Mouse (Mus musculus) heart, embryonic 12.5 days (tissue): ENCODE results near the gene Ltbp2. TPM values are rescaled to one million over a fixed set of nuclear protein-coding genes. Genes with fewer than 3 reads are reported as not detected.

Experiments used
- ATAC-seq: fragments of 200-750 bp; cut with Nextera tagmentation; 2 replicates; pipeline ENCODE4 v1.8.0; 2017; ENCODE audit warnings: moderate TSS enrichment, moderate library complexity; ENCODE audit not compliant: insufficient number of reproducible peaks, low FRiP score
- H3K27ac ChIP-seq: fragments of 300-500 bp; sonication (generic); 2 replicates; pipeline ENCODE4 v1.5.1; 2016; ENCODE audit warnings: mild to moderate bottlenecking, moderate library complexity; ENCODE audit not compliant: poor library complexity, severe bottlenecking
- H3K27me3 ChIP-seq: fragments of 300-500 bp; sonication (generic); replicated peaks from 2 replicates; pipeline ENCODE4 v1.6.1; 2016; ENCODE audit warnings: mild to moderate bottlenecking, moderate library complexity
- H3K36me3 ChIP-seq: fragments of 300-500 bp; sonication (generic); 2 replicates; pipeline ENCODE4 v1.6.1; 2016; ENCODE audit warnings: mild to moderate bottlenecking, moderate library complexity
- H3K4me1 ChIP-seq: fragments of 300-500 bp; sonication (generic); replicated peaks from 2 replicates; pipeline ENCODE4 v1.6.1; 2016; ENCODE audit warnings: mild to moderate bottlenecking
- H3K4me2 ChIP-seq: fragments of 300-500 bp; sonication (generic); 2 replicates; pipeline ENCODE4 v1.6.1; 2016; ENCODE audit warnings: mild to moderate bottlenecking, moderate library complexity
- H3K4me3 ChIP-seq: fragments of 300-500 bp; sonication (generic); 2 replicates; pipeline ENCODE4 v1.5.1; 2016; ENCODE audit warnings: mild to moderate bottlenecking
- H3K9ac ChIP-seq: fragments of 300-500 bp; sonication (generic); 2 replicates; pipeline ENCODE4 v1.6.1; 2016; ENCODE audit warnings: mild to moderate bottlenecking, moderate library complexity
- H3K9me3 ChIP-seq: fragments of 300-500 bp; sonication (generic); replicated peaks from 2 replicates; pipeline ENCODE4 v1.6.1; 2016; ENCODE audit warnings: mild to moderate bottlenecking, moderate library complexity
- WGBS: fragments of 180-500 bp; shearing (Covaris S2); methylation state at CpG from one replicate; pipeline ENCODE4 v1.1.7; 2016; 5-methylcytosine and 5-hydroxymethylcytosine counted together
- polyA plus RNA-seq: library from polyadenylated mRNA; unstranded; fragments of >200 nt; fragmentation: Nextera tagmentation; extraction: Ambion mirVana; gene quantifications from 2 replicates; pipeline ENCODE4 v1.2.1, GENCODE M21; 2016

The Ltbp2 gene
- polyA plus RNA-seq, 1 experiment from 2014 or later = 0.68 TPM

DNA sequence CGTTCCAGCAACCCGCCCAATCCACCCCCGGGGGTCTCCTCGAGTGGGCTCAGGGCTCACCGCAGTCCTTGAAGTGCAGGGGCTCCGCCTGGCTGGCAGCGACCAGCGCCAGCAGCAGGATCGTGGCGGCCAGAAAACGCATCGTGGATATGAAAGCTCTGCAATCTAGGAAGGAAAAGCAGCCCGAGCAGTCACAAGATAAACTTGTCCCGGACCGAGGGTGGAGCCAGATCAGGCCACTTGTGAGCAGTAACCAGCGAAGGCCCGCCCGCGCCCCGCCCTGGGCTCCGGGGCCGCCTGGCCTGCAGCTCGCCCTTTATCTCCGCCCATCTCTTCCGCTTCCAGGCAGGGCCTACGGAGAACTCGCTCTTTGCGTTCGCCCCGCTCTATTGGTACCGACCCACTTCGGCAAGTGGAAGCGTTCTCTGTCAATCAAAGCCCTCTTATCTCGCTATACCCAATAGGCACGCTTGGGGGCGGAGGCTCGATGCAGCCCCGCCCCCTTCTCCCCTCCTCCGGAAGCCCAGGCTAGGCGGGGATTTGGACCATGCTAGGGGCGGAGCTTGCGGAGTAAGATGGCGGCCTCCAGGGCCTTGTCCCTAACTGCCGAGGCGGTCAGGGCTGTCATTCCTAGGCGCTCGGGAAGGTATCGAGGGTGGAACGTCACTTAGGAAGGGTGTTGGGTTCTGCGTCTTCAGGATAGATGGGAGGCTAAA is 103.4 kb downstream of the Ltbp2 start, which contains the start of the genes Npc2 and Isca2:
Npc2 (minus strand) TSS at position 427 of the 716 bp plus-strand sequence.
Isca2 (plus strand) TSS at position 526 of the 716 bp plus-strand sequence.
- Histone ChIP-seq H3K27me3 (no peaks in the 10 kb centered on the region), H3K27ac (peak within 1 kb of the TSS; percentile 95), H3K9me3 (no peaks in the 10 kb centered on the region), H3K4me1 (peaks cover 16% of the 10 kb centered on the region), H3K9ac (peak within 1 kb of the TSS; percentile 86), H3K4me2 (peak within 1 kb of the TSS; percentile 69), H3K4me3 (peak within 1 kb of the TSS; percentile 83), H3K36me3 (0 out of 2 replicates have a peak, but pooled peaks cover 15% of the 10 kb centered on the region)
- 0% methylated on average over 50 of the region's 50 CpGs for WGBS
- ATAC-seq = peak; percentile 99

DNA sequence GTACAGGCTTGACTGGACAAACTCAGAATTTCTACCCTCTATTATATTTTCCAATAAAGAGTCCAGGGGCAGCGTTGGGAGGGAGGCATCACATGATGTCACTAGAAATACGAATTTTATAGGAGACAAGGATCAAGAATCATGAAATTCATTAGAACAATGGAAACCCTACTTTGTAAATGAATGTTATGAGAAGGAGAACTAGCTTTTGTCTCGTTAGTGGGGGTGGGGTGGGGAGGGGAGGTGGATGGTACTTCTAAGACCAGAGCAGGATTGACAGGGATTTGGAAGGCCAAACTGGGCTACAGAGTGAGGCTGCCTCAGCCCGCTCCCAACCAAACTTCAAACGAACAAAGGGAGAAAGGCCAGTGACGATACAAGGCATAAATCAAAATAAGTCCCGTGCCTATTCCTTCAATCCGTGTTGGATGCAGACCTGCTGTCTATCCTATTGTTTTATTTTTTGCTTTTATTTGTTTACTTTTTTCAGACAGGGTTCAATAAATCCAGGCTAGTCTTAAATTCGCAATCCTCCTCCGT is 104.3 kb downstream of the Ltbp2 start:
- peak overlapping the region; percentile 69 for H3K4me2 ChIP-seq
- WGBS = 6% methylated on average over 10 of the region's 10 CpGs
- H3K27ac ChIP-seq = peak overlapping the region; percentile 95
- no peak for ATAC-seq
- H3K4me1 ChIP-seq = peaks cover 16% of the 10 kb centered on the region
- H3K9me3 ChIP-seq = no peaks in the 10 kb centered on the region
- H3K9ac ChIP-seq = peak overlapping the region; percentile 81
- 0 out of 2 replicates have a peak, but pooled peaks cover 15% of the 10 kb centered on the region for H3K36me3 ChIP-seq
- H3K27me3 ChIP-seq = no peaks in the 10 kb centered on the region
- H3K4me3 ChIP-seq = peak overlapping the region; percentile 83

- Histone ChIP-seq H3K4me3 (no peak overlapping the region), H3K27ac (no peak overlapping the region), H3K9me3 (no peaks in the 10 kb centered on the region), H3K4me2 (no peak overlapping the region), H3K36me3 (peaks cover 16% of the 10 kb centered on the region), H3K9ac (no peak overlapping the region), H3K27me3 (no peaks in the 10 kb centered on the region), H3K4me1 (peaks cover 26% of the 10 kb centered on the region)
- no peak for ATAC-seq
- 87% methylated on average over 7 of the region's 7 CpGs for WGBS
Measured at GRCm38 (mm10) chr12:84769624-84770023, 106.7 kb downstream of the Ltbp2 start.

DNA sequence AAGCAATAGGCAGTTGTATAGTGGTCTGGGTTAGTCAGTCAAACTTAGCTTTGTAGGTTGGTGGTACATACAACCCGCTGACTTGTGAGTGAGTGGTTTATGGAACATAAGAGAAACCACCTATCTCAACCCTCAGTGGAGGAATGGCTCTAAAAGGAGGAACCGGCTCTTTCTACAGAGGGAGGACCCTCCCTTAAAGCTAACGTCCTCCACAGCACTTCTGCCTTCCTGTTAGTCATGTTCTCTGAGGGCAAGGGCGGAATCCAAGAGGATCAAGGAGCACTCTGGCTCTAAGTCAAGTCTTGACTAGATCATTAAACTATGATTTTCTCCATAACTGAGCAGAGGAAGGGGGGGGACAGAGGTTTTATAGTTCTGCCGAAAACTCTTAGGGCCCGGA is 108.8 kb downstream of the Ltbp2 start:
- no peak for ATAC-seq
- Histone ChIP-seq H3K4me1 (peaks cover 20% of the 10 kb centered on the region), H3K4me2 (no peak overlapping the region), H3K9ac (no peak overlapping the region), H3K36me3 (peaks cover 37% of the 10 kb centered on the region), H3K9me3 (no peaks in the 10 kb centered on the region), H3K27me3 (no peaks in the 10 kb centered on the region), H3K27ac (no peak overlapping the region), H3K4me3 (no peak overlapping the region)
- WGBS = 85% methylated on average over 6 of the region's 6 CpGs

- Histone ChIP-seq H3K27ac (no peak overlapping the region), H3K9me3 (no peaks in the 10 kb centered on the region), H3K4me1 (peaks cover 19% of the 10 kb centered on the region), H3K4me2 (no peak overlapping the region), H3K36me3 (peaks cover 38% of the 10 kb centered on the region), H3K4me3 (no peak overlapping the region), H3K9ac (no peak overlapping the region), H3K27me3 (no peaks in the 10 kb centered on the region)
- peak; percentile 56 for ATAC-seq
- 51% methylated on average over 5 of the region's 5 CpGs for WGBS
Measured at GRCm38 (mm10) chr12:84766113-84766735, 110.1 kb downstream of the Ltbp2 start.

GRCm38 (mm10) chr12:84765506-84765905 is 110.8 kb downstream of the Ltbp2 start:
- Histone ChIP-seq H3K9ac (no peak overlapping the region), H3K4me1 (peaks cover 18% of the 10 kb centered on the region), H3K4me2 (no peak overlapping the region), H3K27ac (no peak overlapping the region), H3K36me3 (peaks cover 40% of the 10 kb centered on the region), H3K4me3 (no peak overlapping the region), H3K9me3 (no peaks in the 10 kb centered on the region), H3K27me3 (no peaks in the 10 kb centered on the region)
- ATAC-seq = no peak
- 86% methylated on average over 15 of the region's 15 CpGs for WGBS

GRCm38 (mm10) chr12:84764756-84765155 is 111.6 kb downstream of the Ltbp2 start:
- peaks cover 46% of the 10 kb centered on the region for H3K36me3 ChIP-seq

DNA sequence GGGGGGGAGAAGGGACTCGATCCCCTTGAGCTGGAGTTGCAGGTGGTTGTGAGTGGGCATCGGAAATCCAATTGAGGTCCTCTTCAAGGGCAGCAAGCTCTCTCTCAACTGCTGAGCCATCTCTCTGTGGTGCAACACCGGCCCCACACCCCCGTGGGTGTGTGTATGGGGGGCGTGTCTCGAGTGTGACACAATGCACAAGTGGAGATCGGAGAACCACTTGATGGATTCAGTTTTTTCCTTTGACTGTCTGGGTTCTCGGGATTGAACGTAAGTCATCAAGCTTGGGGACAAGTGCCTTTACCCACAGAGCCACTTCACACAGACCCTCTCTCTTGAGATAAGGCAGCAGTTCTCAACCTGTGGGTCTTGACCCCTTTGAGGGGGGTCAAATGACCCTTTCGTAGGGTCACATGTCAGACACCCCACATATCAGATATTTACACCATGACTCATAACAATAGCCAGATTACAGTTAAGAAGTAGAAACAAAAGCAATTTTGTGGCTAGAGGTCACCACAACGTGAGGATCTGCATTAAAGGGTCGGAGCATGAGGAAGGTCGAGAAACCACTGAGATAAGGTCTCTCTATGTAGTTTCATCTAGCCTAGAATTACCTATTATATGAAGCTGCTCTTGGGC is 112.6 kb downstream of the Ltbp2 start:
- Histone ChIP-seq H3K4me3 (no peak overlapping the region), H3K36me3 (peaks cover 48% of the 10 kb centered on the region), H3K4me2 (no peak overlapping the region), H3K27me3 (no peaks in the 10 kb centered on the region), H3K4me1 (peaks cover 18% of the 10 kb centered on the region), H3K9me3 (no peaks in the 10 kb centered on the region), H3K9ac (no peak overlapping the region), H3K27ac (no peak overlapping the region)
- ATAC-seq = no peak
- WGBS = 60% methylated on average over 13 of the region's 13 CpGs

More at GRCm38 (mm10) chr12:84764756-84765155, 111.6 kb downstream of the Ltbp2 start:
- no peak overlapping the region for H3K27ac ChIP-seq
- no peaks in the 10 kb centered on the region for H3K27me3 ChIP-seq
- no peak overlapping the region for H3K4me3 ChIP-seq
- ATAC-seq = no peak
- no peak overlapping the region for H3K4me2 ChIP-seq
- no peaks in the 10 kb centered on the region for H3K9me3 ChIP-seq
- H3K9ac ChIP-seq = no peak overlapping the region
- 68% methylated on average over 7 of the region's 7 CpGs for WGBS
- H3K4me1 ChIP-seq = peaks cover 18% of the 10 kb centered on the region

DNA sequence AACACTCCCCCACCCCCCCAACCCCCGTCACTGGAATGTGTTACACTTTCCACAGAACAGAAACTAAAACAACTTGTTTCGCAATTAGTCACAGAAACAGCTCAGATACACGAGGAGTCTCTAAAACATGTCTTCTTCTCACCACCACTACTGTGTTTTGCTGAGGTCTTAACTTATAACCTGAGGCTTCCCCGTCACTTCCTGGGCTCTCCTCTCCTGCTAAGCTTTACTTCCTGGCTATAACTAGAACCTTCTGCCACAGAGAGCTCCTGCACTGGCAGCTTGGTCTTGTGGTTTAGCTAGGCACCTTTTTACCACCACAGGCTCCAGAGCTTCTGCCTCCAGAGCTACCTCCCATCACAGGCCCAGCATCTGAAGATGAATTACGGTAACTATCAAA is 113.8 kb downstream of the Ltbp2 start:
- no peak overlapping the region for H3K4me3 ChIP-seq

DNA sequence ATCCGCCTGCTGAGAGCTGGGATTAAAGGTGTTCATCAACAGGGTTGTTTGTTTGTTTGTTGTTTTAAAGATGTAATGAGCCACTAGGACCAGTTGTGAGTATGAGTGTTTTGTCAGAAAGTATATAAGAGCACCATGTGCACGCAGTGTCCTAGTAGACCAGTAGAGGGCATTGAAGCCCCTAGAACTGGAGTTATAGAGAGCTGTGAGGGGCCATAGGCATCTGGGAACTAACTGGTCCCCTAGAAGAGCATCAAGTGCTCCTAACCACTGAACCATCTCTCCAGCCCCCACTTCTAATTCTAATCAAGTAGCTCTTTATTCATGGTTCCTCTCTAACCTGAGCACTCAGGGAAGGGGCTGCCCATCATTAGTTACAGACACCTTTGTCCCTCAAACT is 117.3 kb downstream of the Ltbp2 start:
- peaks cover 7% of the 10 kb centered on the region for H3K4me1 ChIP-seq
- no peak overlapping the region for H3K9ac ChIP-seq
- WGBS = 71% methylated on average over 2 of the region's 2 CpGs
- no peaks in the 10 kb centered on the region for H3K9me3 ChIP-seq
- no peaks in the 10 kb centered on the region for H3K27me3 ChIP-seq
- ATAC-seq = no peak
- H3K4me3 ChIP-seq = no peak overlapping the region
- H3K4me2 ChIP-seq = no peak overlapping the region
- H3K36me3 ChIP-seq = peaks cover 61% of the 10 kb centered on the region
- H3K27ac ChIP-seq = no peak overlapping the region

More for the DNA sequence above, 113.8 kb downstream of the Ltbp2 start:
- Histone ChIP-seq H3K27ac (no peak overlapping the region), H3K4me1 (peaks cover 18% of the 10 kb centered on the region), H3K9ac (no peak overlapping the region), H3K9me3 (no peaks in the 10 kb centered on the region), H3K36me3 (peaks cover 58% of the 10 kb centered on the region), H3K4me2 (no peak overlapping the region), H3K27me3 (no peaks in the 10 kb centered on the region)
- no peak for ATAC-seq
- 84% methylated on average over 5 of the region's 5 CpGs for WGBS

DNA sequence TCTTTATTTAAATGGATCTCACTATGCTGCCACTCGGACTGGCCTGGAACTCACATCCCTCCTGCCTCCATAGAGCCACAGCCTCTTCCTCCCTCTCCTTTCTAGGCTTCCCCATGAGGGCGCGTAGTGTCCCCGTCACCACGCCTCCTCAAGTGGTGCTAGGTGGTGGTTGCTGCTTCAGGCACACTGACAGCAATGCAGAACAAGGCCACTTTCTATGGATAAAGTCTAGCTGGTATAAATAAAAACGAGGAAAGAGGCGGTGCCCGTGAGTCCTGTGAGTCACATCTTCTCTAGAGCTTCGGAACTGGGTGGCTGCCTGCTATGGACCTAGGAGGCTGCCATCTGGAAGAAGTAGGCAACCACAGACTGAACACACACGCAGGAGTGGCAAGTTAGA is 120.3 kb downstream of the Ltbp2 start:
- no peak for ATAC-seq
- WGBS = 87% methylated on average over 10 of the region's 10 CpGs
- H3K4me1 ChIP-seq = peaks cover under 1% of the 10 kb centered on the region
- no peak overlapping the region for H3K4me3 ChIP-seq
- H3K27me3 ChIP-seq = no peaks in the 10 kb centered on the region
- no peaks in the 10 kb centered on the region for H3K9me3 ChIP-seq
- no peak overlapping the region for H3K4me2 ChIP-seq
- no peak overlapping the region for H3K27ac ChIP-seq
- peaks cover 44% of the 10 kb centered on the region for H3K36me3 ChIP-seq
- no peak overlapping the region for H3K9ac ChIP-seq
